Mouse (Mus musculus): ENCODE measurements around the gene Zbtb38. TPM values are rescaled to one million over a fixed set of nuclear protein-coding genes. Genes with fewer than 3 reads are reported as not detected.
A peak's percentile ranks its signal among the peaks of the same experiment; 100 is the strongest.

The Zbtb38 gene
- polyA plus RNA-seq, 1 experiment, result 5.9 TPM

DNA sequence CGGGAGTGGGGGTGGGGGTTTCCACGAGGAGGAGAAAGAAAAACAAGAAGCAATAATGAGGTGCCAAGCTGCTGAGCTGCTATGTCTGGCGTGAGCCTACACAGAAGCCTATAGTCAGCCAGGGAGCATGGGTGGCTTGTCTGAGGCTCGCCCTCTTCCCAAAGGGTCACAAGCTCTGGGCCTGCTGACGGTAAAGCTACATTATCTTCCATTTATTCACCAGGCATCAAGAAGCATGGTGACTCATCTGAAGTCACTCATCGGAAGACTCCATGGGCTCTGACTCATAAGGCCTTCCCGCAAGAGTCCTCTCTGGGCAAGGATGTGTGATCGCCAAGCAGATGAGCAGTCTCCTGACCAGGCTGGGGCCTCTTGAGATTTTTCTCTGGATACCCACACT, 29.4 kb upstream of the Zbtb38 start:
- DNase-seq (ENCODE audit: low read depth in 1 of 2, low spot score in 2 of 2), result no peak
- no peaks in the 10 kb centered on the region for H3K36me3 ChIP-seq (ENCODE audit: control insufficient read depth, insufficient read depth, low read length)
- H3K4me1 ChIP-seq (ENCODE audit: control insufficient read depth, insufficient read depth, insufficient read length), result peaks cover 4% of the 10 kb centered on the region; the same call in 1 of the 2 replicates
- 87% methylated on average over 8 of the region's 8 CpGs for WGBS
- H3K27me3 ChIP-seq (ENCODE audit: control insufficient read depth, insufficient read depth, low read length), result no peaks in the 10 kb centered on the region
- no peak overlapping the region for H3K27ac ChIP-seq (ENCODE audit: insufficient read depth, low read length)
- H3K4me3 ChIP-seq (ENCODE audit: extremely low read depth, insufficient read depth, insufficient read length), result no peak overlapping the region
- no peak for TF ChIP-seq POLR2A (IDR thresholded peaks at IDR 0.05; ENCODE audit: low read depth, low read length)
- TF ChIP-seq CTCF (IDR thresholded peaks at IDR 0.05; ENCODE audit: extremely low read depth, insufficient read depth, insufficient read length, insufficient replicate concordance), result no peak

DNA sequence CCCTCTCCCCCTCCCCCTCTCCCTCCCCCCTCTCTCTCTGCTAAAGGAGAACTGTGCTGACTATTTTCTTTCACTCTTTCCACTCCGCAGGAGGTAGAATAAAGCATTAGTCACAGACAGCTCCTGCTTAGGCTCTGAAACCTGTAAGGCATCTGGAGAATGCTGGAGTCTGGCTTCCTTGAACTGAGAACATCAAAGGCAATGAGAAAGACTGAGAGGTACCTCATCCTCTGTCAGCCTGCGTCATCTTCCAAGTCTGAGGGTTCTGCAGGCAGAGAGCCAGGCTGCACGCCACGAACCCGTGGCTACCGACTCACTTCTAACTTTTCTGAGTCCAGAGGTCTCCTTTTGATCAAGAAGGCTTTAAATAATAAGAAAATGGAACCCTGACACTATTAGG, 20.5 kb upstream of the Zbtb38 start:
- H3K27ac ChIP-seq (ENCODE audit: insufficient read depth, low read length), result no peak overlapping the region
- TF ChIP-seq CTCF (IDR thresholded peaks at IDR 0.05; ENCODE audit: extremely low read depth, insufficient read depth, insufficient read length, insufficient replicate concordance) (no peak), POLR2A (IDR thresholded peaks at IDR 0.05; ENCODE audit: low read depth, low read length) (no peak)
- no peak for DNase-seq (ENCODE audit: low read depth in 1 of 2, low spot score in 2 of 2)
- H3K27me3 ChIP-seq (ENCODE audit: control insufficient read depth, insufficient read depth, low read length), result no peaks in the 10 kb centered on the region
- H3K4me3 ChIP-seq (ENCODE audit: extremely low read depth, insufficient read depth, insufficient read length), result no peak overlapping the region
- no peaks in the 10 kb centered on the region for H3K36me3 ChIP-seq (ENCODE audit: control insufficient read depth, insufficient read depth, low read length)
- H3K4me1 ChIP-seq (ENCODE audit: control insufficient read depth, insufficient read depth, insufficient read length), result no peaks in the 10 kb centered on the region
- 33% methylated on average over 6 of the region's 6 CpGs for WGBS

GRCm38 (mm10) chr9:96770443-96770842, 17.8 kb upstream of the Zbtb38 start:
- Histone ChIP-seq H3K4me1 (ENCODE audit: control insufficient read depth, insufficient read depth, insufficient read length) (peaks cover under 1% of the 10 kb centered on the region; the same call in 1 of the 2 replicates), H3K27ac (ENCODE audit: insufficient read depth, low read length) (no peak overlapping the region), H3K4me3 (ENCODE audit: extremely low read depth, insufficient read depth, insufficient read length) (no peak overlapping the region), H3K27me3 (ENCODE audit: control insufficient read depth, insufficient read depth, low read length) (no peaks in the 10 kb centered on the region), H3K36me3 (ENCODE audit: control insufficient read depth, insufficient read depth, low read length) (no peaks in the 10 kb centered on the region)
- WGBS, result 90% methylated on average over 3 of the region's 3 CpGs
- TF ChIP-seq POLR2A (IDR thresholded peaks at IDR 0.05; ENCODE audit: low read depth, low read length) (no peak), CTCF (IDR thresholded peaks at IDR 0.05; ENCODE audit: extremely low read depth, insufficient read depth, insufficient read length, insufficient replicate concordance) (no peak)
- DNase-seq (ENCODE audit: low read depth in 1 of 2, low spot score in 2 of 2), result no peak

DNA sequence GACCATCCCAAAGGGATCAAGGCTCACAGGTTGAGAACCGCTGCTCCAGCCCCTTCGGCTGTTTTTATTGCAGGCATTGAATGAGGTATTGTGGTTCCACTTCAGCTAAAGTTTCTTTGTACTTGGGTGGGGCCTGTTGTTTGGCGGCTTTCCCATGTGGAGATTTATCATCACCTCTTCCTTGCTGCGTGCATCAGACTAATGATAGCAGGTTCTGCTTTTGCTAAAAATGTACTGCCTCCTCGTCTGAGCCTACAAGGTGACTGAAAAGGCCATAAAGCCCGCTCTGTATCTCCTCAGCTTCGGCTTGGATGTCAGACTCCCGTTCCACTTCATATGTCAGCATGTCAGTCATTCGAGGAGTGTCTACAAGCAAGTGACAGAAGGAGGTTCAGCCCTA, 17.0 kb upstream of the Zbtb38 start:
- Histone ChIP-seq H3K4me3 (ENCODE audit: extremely low read depth, insufficient read depth, insufficient read length) (no peak overlapping the region), H3K27ac (ENCODE audit: insufficient read depth, low read length) (no peak overlapping the region), H3K4me1 (ENCODE audit: control insufficient read depth, insufficient read depth, insufficient read length) (peaks cover 3% of the 10 kb centered on the region; the same call in 1 of the 2 replicates), H3K36me3 (ENCODE audit: control insufficient read depth, insufficient read depth, low read length) (no peaks in the 10 kb centered on the region), H3K27me3 (ENCODE audit: control insufficient read depth, insufficient read depth, low read length) (no peaks in the 10 kb centered on the region)
- 44% methylated on average over 9 of the region's 9 CpGs for WGBS
- no peak for TF ChIP-seq CTCF (IDR thresholded peaks at IDR 0.05; ENCODE audit: extremely low read depth, insufficient read depth, insufficient read length, insufficient replicate concordance)
- TF ChIP-seq POLR2A (IDR thresholded peaks at IDR 0.05; ENCODE audit: low read depth, low read length), result no peak
- no peak for DNase-seq (ENCODE audit: low read depth in 1 of 2, low spot score in 2 of 2)

DNA sequence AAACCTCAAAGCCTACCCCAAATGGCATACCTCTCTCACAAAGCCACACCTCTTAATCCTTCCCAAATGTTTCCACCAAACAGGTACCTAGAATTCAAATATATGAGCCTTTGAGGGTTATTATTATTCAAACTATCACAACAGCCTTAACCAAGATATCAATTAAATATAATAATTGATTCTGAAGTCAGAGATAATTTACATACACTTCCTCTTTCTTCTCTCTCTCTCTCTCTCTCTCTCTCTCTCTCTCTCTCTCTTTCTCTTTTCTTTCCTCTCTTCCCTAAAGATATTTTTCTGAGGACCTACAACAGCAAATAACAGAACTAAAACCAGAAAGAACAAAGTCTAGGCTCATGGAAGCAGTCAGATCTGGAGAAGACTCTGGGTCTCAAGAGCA, 15.2 kb upstream of the Zbtb38 start:
- DNase-seq (ENCODE audit: low read depth in 1 of 2, low spot score in 2 of 2), result no peak
- Histone ChIP-seq H3K27me3 (ENCODE audit: control insufficient read depth, insufficient read depth, low read length) (no peaks in the 10 kb centered on the region), H3K4me1 (ENCODE audit: control insufficient read depth, insufficient read depth, insufficient read length) (peaks cover 3% of the 10 kb centered on the region; the same call in 1 of the 2 replicates), H3K27ac (ENCODE audit: insufficient read depth, low read length) (no peak overlapping the region), H3K36me3 (ENCODE audit: control insufficient read depth, insufficient read depth, low read length) (no peaks in the 10 kb centered on the region), H3K4me3 (ENCODE audit: extremely low read depth, insufficient read depth, insufficient read length) (no peak overlapping the region)
- TF ChIP-seq CTCF (IDR thresholded peaks at IDR 0.05; ENCODE audit: extremely low read depth, insufficient read depth, insufficient read length, insufficient replicate concordance) (no peak), POLR2A (IDR thresholded peaks at IDR 0.05; ENCODE audit: low read depth, low read length) (no peak)

- TF ChIP-seq CTCF (IDR thresholded peaks at IDR 0.05; ENCODE audit: extremely low read depth, insufficient read depth, insufficient read length, insufficient replicate concordance) (no peak), POLR2A (IDR thresholded peaks at IDR 0.05; ENCODE audit: low read depth, low read length) (no peak)
- Histone ChIP-seq H3K27ac (ENCODE audit: insufficient read depth, low read length) (no peak overlapping the region; the same call in 1 of the 2 replicates), H3K4me3 (ENCODE audit: extremely low read depth, insufficient read depth, insufficient read length) (peak overlapping the region; percentile 8; the same call in 1 of the 2 replicates), H3K27me3 (ENCODE audit: control insufficient read depth, insufficient read depth, low read length) (no peaks in the 10 kb centered on the region), H3K4me1 (ENCODE audit: control insufficient read depth, insufficient read depth, insufficient read length) (peaks cover 3% of the 10 kb centered on the region; the same call in 1 of the 2 replicates), H3K36me3 (ENCODE audit: control insufficient read depth, insufficient read depth, low read length) (no peaks in the 10 kb centered on the region)
- no peak for DNase-seq (ENCODE audit: low read depth in 1 of 2, low spot score in 2 of 2)
Observed at GRCm38 (mm10) chr9:96766078-96766477, 13.4 kb upstream of the Zbtb38 start.

GRCm38 (mm10) chr9:96765410-96765809, 12.8 kb upstream of the Zbtb38 start:
- no peaks in the 10 kb centered on the region for H3K36me3 ChIP-seq (ENCODE audit: control insufficient read depth, insufficient read depth, low read length)
- H3K27me3 ChIP-seq (ENCODE audit: control insufficient read depth, insufficient read depth, low read length), result no peaks in the 10 kb centered on the region
- H3K4me3 ChIP-seq (ENCODE audit: extremely low read depth, insufficient read depth, insufficient read length), result peak overlapping the region; percentile 46
- WGBS, result 13% methylated on average over 5 of the region's 5 CpGs
- peaks cover 3% of the 10 kb centered on the region; the same call in 1 of the 2 replicates for H3K4me1 ChIP-seq (ENCODE audit: control insufficient read depth, insufficient read depth, insufficient read length)
- no peak for TF ChIP-seq POLR2A (IDR thresholded peaks at IDR 0.05; ENCODE audit: low read depth, low read length)
- no peak for DNase-seq (ENCODE audit: low read depth in 1 of 2, low spot score in 2 of 2)
- H3K27ac ChIP-seq (ENCODE audit: insufficient read depth, low read length), result peak overlapping the region; percentile 80

All from spleen, adult 2 months (tissue).